Mouse (Mus musculus): ENCODE measurements around the gene Slc39a11.
A peak's percentile ranks its signal among the peaks of the same experiment; 100 is the strongest.

Gene Slc39a11

DNA sequence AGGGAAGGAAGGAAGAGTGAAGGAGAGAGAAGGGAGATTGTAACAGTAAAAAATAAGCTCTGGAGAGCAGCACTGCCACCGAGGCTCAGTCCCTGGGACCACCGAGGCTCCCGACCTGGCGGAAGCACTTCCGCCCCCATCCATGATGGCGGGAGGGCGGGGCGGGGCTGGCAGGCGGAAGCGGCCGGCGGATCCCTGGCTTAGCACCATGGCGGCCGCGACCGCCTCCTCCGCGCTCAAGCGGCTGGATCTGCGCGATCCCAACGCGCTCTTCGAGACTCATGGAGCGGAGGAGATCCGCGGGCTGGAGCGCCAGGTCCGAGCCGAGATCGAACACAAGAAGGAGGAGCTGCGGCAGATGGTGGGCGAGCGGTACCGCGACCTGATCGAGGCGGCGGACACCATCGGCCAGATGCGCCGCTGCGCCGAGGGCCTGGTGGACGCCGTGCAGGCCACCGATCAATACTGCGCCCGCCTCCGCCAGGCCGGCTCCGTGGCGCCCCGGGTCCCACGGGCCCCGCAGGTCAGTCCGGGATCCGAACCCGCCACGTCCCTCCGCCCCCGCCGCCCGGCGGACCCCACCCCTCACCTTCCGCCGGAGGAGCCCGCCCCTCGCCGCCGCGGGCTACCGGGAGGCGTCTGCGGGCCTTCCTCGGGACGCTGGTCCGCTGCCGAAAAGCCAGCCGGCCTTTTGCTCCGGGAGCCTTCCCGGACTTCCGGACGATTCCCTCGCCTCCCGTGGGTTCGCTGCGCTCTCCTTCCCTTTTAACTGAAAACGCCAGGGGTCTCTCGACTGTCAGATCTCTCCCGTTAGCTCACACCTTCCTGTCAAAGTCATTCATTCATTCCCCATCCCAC lies at the start of gene Slc39a11:
Slc39a11 (minus strand) TSS at position 727 of the 858 bp plus-strand sequence.
- DNase-seq (ENCODE audit: low read depth): no peak

- no peak for DNase-seq (ENCODE audit: low read depth)
Measured at GRCm38 (mm10) chr11:113699643-113700042, 49.8 kb upstream of the Slc39a11 start.

DNA sequence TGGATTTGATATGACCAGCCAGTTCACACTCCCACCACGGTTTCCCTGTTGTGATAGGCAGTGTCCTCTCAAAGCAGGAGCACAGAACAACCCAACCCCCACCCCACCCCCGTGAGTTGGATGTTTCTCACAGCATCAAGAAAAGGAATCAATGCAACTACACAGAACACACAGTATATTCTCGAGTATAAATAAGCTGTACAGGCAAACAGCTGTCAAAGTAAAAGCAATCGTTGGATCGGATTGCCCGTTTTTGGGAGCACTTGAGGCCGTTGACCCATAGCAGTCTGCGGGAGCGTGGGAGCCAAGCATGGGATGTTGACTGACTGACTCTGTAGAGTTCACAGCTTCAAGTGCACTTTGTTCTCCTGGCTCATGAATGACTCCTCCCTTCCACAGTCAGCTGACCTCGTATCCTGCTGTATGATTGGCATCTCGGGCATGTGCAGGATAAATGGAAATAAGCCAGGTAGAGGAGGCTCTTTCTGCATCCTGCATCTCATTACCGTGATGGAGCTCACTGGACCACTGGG lies 48.2 kb upstream of the Slc39a11 start:
- DNase-seq (ENCODE audit: low read depth): no peak

DNA sequence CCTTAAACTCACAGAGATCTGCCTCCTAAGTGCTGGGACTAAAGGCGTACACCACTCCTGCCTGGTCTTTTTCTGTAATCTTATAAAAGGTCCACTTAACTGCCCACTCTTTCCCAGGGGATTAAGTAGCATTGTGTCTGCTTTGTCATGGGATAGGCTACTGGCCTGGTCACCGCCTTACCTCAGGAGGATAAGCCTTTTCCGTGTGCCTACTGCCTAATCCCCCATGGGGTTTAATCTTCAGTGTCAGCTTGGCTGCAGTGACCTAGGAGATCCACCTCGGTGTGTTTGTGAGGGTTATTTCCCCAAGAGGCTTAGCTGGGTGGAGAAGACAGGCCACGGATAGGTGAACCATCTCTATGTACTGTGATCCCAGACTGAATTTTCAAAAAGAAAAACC lies 47.7 kb upstream of the Slc39a11 start:
- no peak for DNase-seq (ENCODE audit: low read depth)

DNA sequence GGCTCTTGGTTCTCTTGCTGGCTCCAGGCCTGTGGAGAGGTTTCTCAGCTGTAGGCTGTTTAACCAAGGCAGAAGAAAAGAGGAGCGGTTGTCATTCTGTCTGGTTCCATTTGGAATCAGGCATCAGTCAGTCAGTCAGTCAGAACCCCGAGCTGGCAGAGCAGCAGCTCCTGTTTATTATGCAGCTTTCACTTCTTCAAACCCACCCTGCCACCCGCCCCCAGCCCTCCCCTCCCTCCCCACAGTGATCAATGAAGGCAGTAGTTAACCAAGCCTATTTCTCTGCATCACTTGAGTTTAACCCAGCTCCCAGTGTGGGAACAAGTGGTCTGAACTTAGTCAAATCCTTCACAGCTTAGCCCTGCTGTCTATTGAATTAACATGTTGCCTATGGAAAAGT lies 42.0 kb upstream of the Slc39a11 start:
- DNase-seq (ENCODE audit: low read depth): no peak

DNA sequence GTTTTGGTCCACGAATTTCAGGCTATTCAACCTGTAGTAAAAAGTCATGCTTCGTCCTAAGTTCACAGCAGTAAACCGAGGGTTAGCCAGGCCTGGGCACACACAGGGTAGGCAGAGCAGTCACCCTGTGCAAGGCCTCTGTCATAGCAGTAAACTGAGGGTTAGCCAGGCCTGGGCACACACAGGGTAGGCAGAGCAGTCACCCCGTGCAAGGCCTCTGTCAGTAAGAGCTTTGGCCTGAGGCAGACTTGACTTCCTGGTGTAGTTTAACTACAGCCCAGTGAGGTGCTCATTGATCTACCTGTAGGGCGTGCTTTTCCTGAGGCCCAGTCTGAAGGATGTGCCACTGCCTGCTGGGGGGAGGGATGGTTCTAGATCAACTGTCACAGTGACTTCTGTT lies 41.4 kb upstream of the Slc39a11 start:
- DNase-seq (ENCODE audit: low read depth): no peak

- no peak for DNase-seq (ENCODE audit: low read depth)
Measured at GRCm38 (mm10) chr11:113690506-113690905, 40.6 kb upstream of the Slc39a11 start.

GRCm38 (mm10) chr11:113687031-113687430 lies 37.2 kb upstream of the Slc39a11 start:
- DNase-seq (ENCODE audit: low read depth): no peak

GRCm38 (mm10) chr11:113684707-113685426 lies 35.0 kb upstream of the Slc39a11 start:
- DNase-seq (ENCODE audit: low read depth): no peak

DNA sequence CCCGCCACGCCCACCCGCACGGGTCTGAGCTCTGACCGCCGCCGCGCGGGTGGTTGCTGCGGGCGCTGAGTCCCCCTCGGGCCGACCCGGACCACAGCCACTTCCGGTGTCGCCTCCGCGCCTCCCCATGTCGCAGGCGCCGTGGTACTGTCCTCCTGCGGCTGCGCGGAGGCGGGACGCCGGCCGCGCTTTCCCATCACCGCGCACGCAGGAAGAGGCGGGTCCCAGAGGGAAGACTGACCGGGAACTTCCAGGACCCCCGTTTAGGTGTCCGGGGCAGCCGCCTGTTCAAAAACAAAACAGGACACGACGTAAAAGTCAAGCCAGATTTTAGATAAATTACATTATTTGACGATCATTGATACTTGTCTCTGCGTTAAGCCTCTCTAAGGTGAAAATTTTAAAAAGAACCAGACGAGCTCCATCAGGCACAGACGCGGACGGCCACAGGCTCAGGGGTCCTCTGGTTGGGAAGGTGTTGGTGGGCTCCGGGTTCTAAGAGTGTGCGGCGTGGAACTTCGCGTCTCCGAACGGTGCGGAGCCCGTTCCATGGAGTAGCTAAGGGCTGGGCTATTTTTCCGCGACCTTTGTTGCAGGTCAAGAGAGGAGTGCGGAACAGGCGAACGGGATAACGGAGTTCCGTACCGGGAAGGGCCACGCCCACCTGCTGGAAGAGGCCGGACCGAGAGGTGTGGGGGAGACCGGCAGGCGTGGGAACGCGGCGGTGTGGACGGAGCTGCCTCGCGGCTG lies 34.3 kb upstream of the Slc39a11 start, which contains the start of the genes Fam104a and D11Wsu47e:
Fam104a (minus strand) TSS at position 199 of the 750 bp plus-strand sequence.
D11Wsu47e (plus strand) TSS at position 456 of the 750 bp plus-strand sequence.
- peak; percentile 85 for DNase-seq (ENCODE audit: low read depth)

- no peak for DNase-seq (ENCODE audit: low read depth)
Measured at GRCm38 (mm10) chr11:113683627-113683956, 33.7 kb upstream of the Slc39a11 start.

DNA sequence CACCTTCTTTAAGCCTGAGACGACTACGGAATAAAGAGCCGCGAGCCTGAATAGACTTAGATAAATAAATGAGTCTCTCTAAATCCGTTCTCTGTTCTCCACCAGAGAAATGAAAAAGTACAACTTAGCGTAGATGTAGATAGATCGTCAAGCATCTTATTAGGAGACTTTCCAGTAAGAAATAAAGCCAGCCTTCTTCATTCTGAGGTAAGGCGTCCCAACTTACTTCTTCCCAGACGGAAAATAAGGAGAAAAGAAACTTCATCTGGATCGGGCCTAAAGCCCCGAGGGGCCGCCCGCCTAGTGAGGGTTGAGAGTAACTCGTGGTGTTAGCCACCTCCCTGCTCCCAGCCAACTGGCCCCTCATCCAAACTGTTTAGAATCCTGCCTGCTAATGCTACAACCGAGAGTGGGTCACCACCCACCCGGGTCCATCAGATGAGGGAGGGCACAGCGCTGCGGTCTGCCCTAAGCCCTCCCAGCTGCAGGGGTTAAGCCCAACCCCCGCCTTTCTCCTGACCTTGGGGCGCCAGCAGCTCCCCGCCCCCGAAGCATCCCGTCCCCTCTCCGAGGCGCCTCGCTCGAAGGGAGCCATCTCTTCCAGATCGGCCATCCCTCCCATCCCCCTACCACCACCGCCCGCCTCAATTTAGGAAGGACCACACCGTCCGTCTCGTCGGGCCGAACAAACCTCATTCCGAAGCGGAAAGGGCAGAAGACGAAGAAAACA lies 33.2 kb upstream of the Slc39a11 start:
- DNase-seq (ENCODE audit: low read depth): no peak

DNA sequence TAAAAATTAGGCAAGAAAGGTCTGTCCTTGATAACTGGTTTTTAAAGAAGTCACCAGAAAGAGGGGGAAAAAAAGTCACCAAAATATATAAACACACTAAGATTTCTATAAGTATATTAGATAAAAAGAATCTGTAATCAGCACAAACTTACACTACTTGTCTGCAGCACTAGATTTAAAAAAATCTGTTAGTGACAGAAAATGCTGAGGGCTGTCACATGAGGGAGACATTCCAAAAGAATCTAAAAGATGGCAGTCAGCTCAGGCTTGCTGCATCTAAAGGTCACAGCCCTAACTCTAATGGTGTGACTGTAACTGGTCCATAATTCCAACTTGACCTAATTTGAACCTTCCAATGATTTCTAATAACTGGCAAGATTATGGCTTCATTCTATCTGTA lies 32.1 kb upstream of the Slc39a11 start:
- DNase-seq (ENCODE audit: low read depth): no peak

GRCm38 (mm10) chr11:113680954-113681353 lies 31.1 kb upstream of the Slc39a11 start:
- no peak for DNase-seq (ENCODE audit: low read depth)

- DNase-seq (ENCODE audit: low read depth): no peak
Measured at GRCm38 (mm10) chr11:113678373-113678772, 28.5 kb upstream of the Slc39a11 start.

DNA sequence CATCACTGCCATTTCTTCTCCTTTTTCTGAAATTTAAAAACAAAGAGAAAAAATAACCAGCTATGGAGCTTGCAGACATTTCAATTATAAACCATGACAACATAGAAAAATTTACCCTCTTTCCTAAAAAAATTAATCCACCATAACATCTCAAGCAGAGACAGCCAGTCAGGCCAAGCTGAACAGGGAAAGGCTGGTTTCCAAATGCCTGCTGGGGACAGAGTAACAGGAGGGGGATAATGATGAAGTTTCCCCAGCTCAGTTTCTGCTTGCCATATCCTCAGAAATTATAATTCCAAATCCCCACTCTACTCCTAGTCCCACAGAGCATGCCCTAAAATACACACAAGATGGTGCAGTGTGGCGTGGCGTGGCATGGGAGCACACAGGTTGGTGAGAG lies 27.5 kb upstream of the Slc39a11 start:
- no peak for DNase-seq (ENCODE audit: low read depth)

- no peak for DNase-seq (ENCODE audit: low read depth)
Measured at GRCm38 (mm10) chr11:113676847-113677246, 27.0 kb upstream of the Slc39a11 start.

DNA sequence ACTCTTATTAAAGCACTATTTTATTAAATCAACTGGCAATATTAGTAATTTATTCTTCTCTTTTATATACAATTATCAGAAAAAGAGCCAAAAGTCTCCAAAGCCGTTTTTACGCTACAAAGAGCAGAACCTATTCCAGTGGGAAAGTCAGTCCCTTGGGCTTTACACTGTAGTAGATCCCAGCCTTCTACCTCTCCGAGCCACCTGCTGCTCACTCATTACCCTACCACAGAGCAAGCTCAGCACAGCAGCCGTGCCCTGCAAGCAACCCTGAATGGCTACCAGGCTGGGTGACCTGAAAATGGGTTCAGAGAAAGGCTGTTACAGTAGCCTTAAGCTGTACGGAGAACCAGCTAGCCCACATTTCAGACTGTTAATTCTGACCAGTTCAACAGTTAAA lies 24.7 kb upstream of the Slc39a11 start:
- no peak for DNase-seq (ENCODE audit: low read depth)

GRCm38 (mm10) chr11:113673614-113674013 lies 23.7 kb upstream of the Slc39a11 start:
- no peak for DNase-seq (ENCODE audit: low read depth)

GRCm38 (mm10) chr11:113669711-113670110 lies 19.8 kb upstream of the Slc39a11 start:
- no peak for DNase-seq (ENCODE audit: low read depth)

GRCm38 (mm10) chr11:113668857-113669256 lies 19.0 kb upstream of the Slc39a11 start:
- no peak for DNase-seq (ENCODE audit: low read depth)

DNA sequence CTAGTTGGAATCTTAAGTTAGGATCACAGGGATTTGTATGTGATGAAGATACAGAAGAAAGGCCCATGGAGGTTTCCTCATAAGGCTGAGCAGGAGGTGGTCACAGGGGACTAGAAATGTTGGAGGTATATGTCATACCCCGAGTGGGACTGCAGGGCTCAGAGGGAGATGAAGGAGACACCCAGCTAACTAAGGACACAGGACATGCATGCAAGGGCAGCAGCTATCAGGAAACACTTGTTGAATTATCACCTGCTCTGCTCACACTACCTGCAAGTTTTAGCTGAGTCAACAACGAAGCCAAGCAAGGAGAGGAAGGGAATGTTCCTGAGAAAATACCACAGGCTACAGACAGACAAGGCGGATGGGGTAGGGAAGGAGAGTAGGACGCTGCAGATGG lies 17.8 kb upstream of the Slc39a11 start:
- DNase-seq (ENCODE audit: low read depth): no peak
